Mouse (Mus musculus): ENCODE measurements around the gene Sptssb.

GRCm38 (mm10) chr3:69861789-69862395 lies 2.2 kb upstream of the Sptssb start:
- no peak for TF ChIP-seq CTCF (conservative IDR thresholded peaks at IDR 0.05; ENCODE audit: low read length)
- no peak for TF ChIP-seq POU5F1 (IDR thresholded peaks at IDR 0.05; ENCODE audit: borderline replicate concordance, low read length)
